Mouse (Mus musculus) left cerebral cortex, postnatal 4 days (tissue): Measurements from ENCODE around the gene Bzw2. TPM values are rescaled to one million over a fixed set of nuclear protein-coding genes. Genes with fewer than 3 reads are reported as not detected.
A peak's percentile ranks its signal among the peaks of the same experiment; 100 is the strongest.

Experiments used
- DNase-seq: peaks from one replicate; pipeline ENCODE4 v3.0.0-alpha.2; 2022
- intact Hi-C: fragments of 180-260 bp; cut with DNase I; formaldehyde crosslinking; loops from one replicate; pipeline ENCODE4 v1.15.1; 2025
- total RNA-seq, 2 experiments: library from RNA; stranded (reverse); gene quantifications; 2 replicates each; pipeline ENCODE4 v1.2.3; 2021

Gene Bzw2
- total RNA-seq, 2 experiments from 2014 or later = 252 to 269 TPM

DNA sequence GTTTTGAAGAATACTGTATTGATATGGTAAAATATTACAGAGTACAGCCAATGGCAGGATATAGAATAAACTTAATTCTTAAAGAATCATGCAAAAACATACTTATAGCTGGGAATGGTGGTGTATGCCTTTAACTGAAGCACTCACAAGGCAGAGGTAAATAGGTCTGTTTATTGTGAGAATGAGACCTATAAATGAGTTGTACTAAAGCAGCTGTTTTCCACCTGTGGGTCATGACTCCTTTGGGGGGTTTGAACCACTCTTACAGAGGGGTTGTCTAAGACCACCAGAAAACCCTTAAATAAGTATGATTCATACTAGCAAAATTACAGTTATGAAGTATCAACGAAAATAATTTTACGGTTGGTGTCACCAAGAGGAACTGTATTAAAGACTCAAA, 72.5 kb downstream of the Bzw2 start:
- intact Hi-C loops = no loop called here
- DNase-seq = no peak

DNA sequence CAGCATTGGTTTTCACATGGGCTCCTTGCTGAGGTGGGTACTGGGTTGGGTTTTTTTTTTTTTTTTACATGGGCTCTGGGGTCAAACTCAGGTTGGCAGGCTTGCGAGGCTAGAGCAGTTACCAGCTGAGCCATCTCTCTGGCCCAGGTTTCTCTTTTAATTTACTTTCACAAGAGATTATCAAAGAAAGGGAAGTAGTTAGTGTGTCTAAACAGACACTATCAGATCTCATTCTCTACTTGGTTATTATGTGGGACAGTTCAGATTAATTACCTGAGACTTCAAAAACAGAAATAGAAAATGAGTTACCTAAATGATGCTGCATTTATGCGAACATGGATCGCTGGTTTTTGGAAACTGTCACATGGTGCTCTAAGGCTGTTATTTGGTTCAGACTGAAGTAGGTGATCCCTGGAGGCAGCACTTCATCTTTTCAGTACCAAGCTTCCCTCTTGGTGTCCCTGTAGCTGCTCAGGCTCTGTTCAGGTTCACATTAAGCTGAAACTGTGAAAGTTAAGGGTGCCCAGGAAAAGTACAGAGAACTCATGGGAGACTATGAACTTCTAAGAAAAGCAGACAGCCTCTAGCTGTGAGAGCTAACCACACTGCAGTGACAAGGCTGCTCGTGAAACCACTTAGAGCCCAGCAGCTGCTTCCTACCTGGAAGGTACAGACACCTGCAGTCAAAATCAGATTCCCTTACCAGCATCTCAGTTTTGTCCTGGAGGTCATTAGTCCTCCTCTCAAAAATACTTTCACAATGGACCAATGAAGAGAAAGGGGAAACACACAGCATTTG, 79.6 kb downstream of the Bzw2 start:
- DNase-seq = no peak
- intact Hi-C loops = no loop called here

DNA sequence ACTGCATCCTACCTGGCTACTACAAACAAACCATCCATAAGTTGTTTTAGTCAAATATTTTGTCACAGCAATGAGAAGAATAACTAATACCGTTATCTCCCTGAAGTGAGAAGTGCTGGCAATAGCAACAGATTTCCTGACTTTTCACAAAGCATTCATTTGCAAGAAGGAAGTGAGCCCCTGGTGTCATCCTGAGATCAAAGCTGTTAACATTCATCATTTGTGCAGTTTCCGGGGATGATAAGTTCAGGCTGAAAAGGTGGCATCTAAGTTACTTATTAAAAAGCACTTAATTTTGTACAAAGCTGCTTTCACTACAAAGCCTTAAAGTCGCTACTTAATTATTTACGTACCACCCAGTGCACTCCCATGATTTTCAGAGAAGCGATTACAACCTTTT, 85.0 kb downstream of the Bzw2 start:
- no peak for DNase-seq
- intact Hi-C loops = no loop called here

DNA sequence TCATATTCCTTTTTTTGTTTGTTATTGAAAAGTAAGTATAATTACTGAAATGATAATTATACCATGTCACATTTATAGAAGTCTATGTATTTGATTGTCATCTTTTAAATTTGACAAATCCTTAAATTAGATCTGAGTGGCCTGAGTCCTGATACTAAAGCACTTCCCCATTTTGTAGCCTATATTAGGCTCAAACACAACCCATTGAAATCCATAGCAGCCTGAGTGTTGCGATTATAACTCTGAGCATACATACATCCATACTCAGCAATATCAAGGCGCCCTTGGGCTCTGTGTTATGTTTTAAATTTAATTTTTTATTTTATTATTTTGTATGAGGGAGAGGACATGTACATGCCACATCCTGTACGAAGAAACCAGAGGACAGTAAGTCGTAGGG, 87.6 kb downstream of the Bzw2 start:
- intact Hi-C loops = no loop called here
- no peak for DNase-seq

DNA sequence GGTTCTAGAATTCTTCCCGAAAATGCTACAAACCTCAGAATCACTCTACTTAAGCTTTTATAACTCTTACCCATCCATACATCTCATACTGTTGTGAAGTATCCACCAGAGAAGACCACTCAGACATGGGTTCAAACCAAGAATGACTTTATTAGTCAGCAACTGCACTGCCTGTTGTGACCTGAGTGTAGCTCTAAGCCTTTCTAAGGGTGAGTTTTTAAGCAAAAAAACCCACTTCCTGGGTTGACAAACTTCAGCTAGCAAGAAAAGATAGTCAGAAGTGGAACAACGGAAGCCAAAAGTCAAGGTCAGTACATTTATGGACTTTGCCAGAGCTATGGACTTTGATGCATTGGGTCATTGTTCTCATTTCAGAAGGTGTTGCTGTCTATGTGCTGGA, 90.3 kb downstream of the Bzw2 start:
- no peak for DNase-seq

DNA sequence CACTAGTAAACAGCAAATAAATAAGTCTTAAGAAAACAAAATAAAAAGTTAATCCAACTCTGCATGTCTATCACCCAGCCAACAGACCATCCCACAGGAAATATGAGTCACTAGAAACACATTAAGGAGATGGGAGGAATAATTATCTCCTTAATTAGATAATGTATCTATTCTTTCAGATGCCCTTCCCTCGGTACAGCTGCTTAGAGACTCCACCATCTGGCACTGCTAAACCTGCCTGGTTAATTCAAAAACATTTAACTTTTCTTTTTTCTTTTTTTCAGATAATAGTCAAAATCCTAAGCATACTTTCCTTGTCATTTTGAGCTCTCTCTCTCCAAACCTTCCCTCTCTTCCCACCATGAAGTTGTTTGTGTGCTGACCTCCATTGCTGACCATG, 92.0 kb downstream of the Bzw2 start:
- no peak for DNase-seq
- intact Hi-C loops = no loop called here

More for the DNA sequence above, 90.3 kb downstream of the Bzw2 start:
- intact Hi-C loops = no loop called here

DNA sequence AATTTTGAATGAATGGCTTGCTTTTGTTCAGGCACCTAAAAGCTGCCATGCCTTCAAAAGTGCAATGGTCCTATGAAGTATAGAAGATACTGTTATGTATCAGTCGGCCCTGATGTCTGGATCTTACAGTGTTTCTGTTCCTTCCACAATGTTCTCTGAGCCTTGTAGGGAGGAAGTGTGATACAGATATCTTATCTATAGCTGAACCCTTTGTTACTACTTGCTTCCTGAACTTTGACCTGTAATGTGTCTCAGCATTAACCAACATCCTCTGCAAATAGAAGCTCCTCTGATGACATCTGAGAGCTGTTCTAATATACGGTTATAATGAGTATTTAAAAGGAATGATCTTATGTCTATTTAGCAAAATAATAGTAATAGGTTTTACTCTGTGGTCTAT, 100.2 kb downstream of the Bzw2 start:
- DNase-seq = no peak
- intact Hi-C loops = no loop called here

DNA sequence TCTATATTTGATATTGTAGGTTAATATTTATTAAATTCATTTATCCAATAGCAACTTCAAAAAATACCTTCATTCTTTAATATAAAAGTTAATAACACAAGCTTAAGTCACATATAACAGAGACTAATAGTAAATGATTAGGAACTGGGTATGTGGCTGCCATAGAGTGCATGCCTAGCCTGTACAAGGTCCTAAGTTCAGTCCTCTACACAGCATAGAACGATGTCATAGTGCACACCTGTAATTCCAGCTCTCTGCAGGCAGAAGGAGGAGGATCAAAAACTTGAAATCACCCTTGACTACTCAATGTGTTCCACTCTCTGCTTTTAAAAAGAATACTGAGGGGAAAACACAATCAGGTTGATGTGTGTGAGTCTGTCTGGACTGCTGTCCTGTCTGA, 107.6 kb downstream of the Bzw2 start:
- intact Hi-C loops = no loop called here

DNA sequence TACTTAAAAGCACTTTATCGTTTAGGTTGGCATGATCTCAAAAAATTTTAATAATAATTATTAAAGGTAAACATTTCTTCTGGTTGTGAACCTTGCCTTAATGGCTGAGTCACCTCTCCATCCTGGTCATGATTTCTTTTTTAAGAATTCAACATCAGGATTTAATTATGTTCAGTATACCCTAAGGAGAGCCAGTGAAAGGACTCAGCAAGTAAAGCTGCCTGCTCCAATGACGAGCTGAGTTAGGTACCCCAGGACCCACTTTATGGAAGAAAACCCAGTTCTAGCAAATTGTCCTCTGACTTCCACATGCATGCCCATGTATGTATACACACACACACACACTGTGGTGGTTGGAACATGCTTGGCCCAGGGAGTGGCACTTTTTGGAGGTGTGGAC, 110.3 kb downstream of the Bzw2 start:
- intact Hi-C loops = loop anchor here (10.0 kb wide), 1 partner anchor 47 kb away; no protein-coding TSS in a partner anchor
- DNase-seq = no peak

More for the DNA sequence above, 107.6 kb downstream of the Bzw2 start:
- DNase-seq = no peak

DNA sequence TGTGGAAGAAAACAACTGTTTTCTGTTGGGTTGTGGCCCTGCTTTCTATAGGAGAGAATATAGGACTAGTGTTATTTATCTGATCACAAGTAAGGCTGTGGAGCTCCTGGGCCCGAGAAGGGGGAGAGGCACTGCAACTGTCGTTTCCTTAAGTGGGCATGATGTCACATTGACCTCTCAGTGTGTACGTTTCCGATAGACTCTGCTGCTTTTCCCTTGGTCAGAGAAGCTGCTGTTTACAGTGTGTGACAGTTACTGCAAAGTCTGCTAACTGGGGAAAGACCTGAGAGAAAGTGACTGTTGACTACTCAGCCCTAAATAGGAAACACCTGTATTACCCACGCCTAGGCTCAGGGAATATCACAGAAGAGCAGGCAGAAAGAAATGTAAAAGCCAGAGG, 111.7 kb downstream of the Bzw2 start:
- intact Hi-C loops = loop anchor here (10.0 kb wide), 1 partner anchor 49 kb away; no protein-coding TSS in a partner anchor
- no peak for DNase-seq

DNA sequence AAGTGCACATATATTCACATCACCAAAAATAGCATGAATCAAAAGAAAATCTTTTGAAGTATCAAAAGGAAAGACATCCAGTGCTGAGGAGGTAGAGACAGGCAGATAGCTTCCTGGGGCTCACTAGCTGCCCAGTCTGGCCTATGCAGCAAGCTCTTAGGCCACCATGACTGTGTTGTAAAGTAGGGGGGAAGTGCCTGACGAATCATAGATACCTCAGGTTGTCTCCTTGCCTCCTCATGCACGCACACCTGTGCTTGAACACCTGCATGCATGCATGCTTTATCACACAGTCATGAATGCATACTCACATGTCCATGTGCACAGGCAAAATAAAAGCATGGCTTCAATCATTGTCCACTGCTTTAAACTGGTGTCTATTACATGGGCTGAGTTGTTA, 113.2 kb downstream of the Bzw2 start:
- intact Hi-C loops = loop anchor here (5.0 to 10.0 kb wide), 2 partner anchors 50 to 147 kb away; no protein-coding TSS in a partner anchor

DNA sequence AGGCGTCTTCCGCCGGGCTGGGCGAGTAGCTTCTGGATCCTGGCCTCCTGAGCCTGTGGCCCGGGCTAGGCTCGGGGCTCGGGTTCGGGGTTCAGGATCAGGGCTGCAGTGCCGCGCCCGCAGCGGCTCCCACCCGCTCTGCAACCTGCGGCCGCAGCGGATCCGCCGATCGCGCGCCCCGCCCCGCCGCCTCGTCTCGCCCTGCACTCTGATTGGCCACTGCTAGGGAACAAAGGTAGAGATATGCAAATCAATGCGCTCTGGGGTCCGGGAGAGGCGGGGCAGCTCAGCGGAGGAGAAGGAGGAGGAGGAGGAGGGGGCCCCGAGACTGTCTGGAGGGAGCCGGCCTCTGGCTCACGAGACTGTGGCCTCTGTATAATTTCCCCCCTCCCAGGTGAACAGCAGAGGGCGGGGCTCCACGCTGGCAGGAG, 115.5 kb downstream of the Bzw2 start, which contains the start of gene Tspan13:
TSS of gene Tspan13 (minus strand) at position 153 of the 431 bp plus-strand sequence.
- DNase-seq = peak; percentile 92
- intact Hi-C loops = loop anchor here (5.0 to 10.0 kb wide), 2 partner anchors 52 to 145 kb away; no protein-coding TSS in a partner anchor

More for the DNA sequence above, 113.2 kb downstream of the Bzw2 start:
- no peak for DNase-seq

Other genes starting within 250 kb of the Bzw2 start
- gene Agr3, start 232.5 kb downstream of the Bzw2 start, total RNA-seq = not detected
- not detected for gene Agr2, start 165.2 kb downstream of the Bzw2 start, total RNA-seq
- gene Tspan13, start 115.6 kb downstream of the Bzw2 start, total RNA-seq = 100 to 1,000 TPM; 176 to 181 TPM
- 10 to 100 TPM; 61.8 to 63.7 TPM for gene Ankmy2, start 966 bp downstream of the Bzw2 start, total RNA-seq
- not detected for gene Lrrc72, start 95.3 kb upstream of the Bzw2 start, total RNA-seq
- 1 to 10 TPM; 4.5 to 5.0 TPM for gene Sostdc1, start 156.1 kb upstream of the Bzw2 start, total RNA-seq
- 10 to 100 TPM; 11.1 to 13.9 TPM for gene Ispd, start 223.4 kb upstream of the Bzw2 start, total RNA-seq
- gene D630036H23Rik, start 224.1 kb upstream of the Bzw2 start, total RNA-seq = 1 to 10 TPM; 1.1 to 2.3 TPM